In the genomic region with DNA sequence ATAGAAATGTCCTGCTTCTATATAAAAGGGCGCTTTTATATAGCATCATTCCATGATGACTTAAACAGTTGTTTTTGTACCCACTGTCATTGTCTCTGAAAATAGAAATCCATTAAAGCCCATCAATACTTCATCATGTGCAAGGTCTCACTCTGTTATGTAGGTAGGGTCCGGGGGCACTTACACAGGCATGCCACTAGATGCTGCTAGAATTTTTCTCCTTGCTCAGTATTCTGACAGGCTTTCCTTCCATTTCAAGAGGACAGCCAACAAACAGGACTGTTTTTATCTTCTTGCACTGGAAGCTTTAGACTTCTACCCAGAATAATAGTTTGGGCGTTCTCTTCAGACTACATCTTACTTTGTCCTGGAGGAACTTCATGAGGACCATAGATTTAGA, we compare ENCODE assay signal across 8 mouse cellular contexts.
A peak's percentile ranks its signal among the peaks of the same experiment; 100 is the strongest.
DNase-seq lines count a peak whose midpoint lies in the region; ATAC-seq and TF ChIP-seq lines count a peak whose summit lies in the region.
"Had no signal": no experiment of that assay in that cellular context is flagged by ENCODE, and none has a peak within 500 bp of the region (broad histone marks: within the 10 kb centered on the region; RNA-seq: fewer than 3 reads in every experiment).

No protein-coding gene starts in this region.

- no peaks in the 10 kb centered on the region for H3K27me3 ChIP-seq in thymus, adult 2 months (ENCODE audit: control insufficient read depth, insufficient read depth, low read length)

- no peak overlapping the region for H3K4me3 ChIP-seq in cortical plate, adult 2 months (ENCODE audit: insufficient read depth, low read length)
- no peak overlapping the region for H3K4me3 ChIP-seq in thymus, adult 2 months (ENCODE audit: control insufficient read depth, insufficient read depth, low read length)
- H3K4me3 ChIP-seq: myocyte had no signal

- no peak for TF ChIP-seq POLR2A in cortical plate, adult 2 months (IDR thresholded peaks at IDR 0.05; ENCODE audit: extremely low read depth, insufficient read depth, low read length)
- TF ChIP-seq POLR2A in thymus, adult 2 months (IDR thresholded peaks at IDR 0.05; ENCODE audit: control insufficient read depth, extremely low read depth, insufficient read depth, low read length, poor library complexity) = no peak

- WGBS in thymus, adult 2 months = 64% methylated on average over 3 of the region's 3 CpGs

- no peaks in the 10 kb centered on the region for H3K36me3 ChIP-seq in thymus, adult 2 months (ENCODE audit: control insufficient read depth, insufficient read depth, low read length)

- H3K27ac ChIP-seq in cortical plate, adult 2 months (ENCODE audit: insufficient read depth, low read length) = no peak overlapping the region
- no peak overlapping the region for H3K27ac ChIP-seq in thymus, adult 2 months (ENCODE audit: control insufficient read depth, insufficient read depth, low read length)

- H3K4me1 ChIP-seq in cortical plate, adult 2 months (ENCODE audit: control insufficient read depth, insufficient read depth, low read length) = no peaks in the 10 kb centered on the region
- no peaks in the 10 kb centered on the region for H3K4me1 ChIP-seq in thymus, adult 2 months (replicated peaks; ENCODE audit: control insufficient read depth, insufficient read depth, low read length)

- intact Hi-C loops in left cerebral cortex, postnatal 36 days (cut with DNase I) = no loop called here
- intact Hi-C loops in gastrocnemius, postnatal 36 days (cut with DNase I) = no loop called here

- DNase-seq in left cerebral cortex, adult 11 months (ENCODE audit: low spot score) = peak; percentile 10
- no peak for DNase-seq in left cerebral cortex, postnatal 36 days (ENCODE audit: low spot score in 2 of 2)
- peak; percentile 60 for DNase-seq in retina, embryonic 14.5 days (ENCODE audit: low spot score)
- DNase-seq in gastrocnemius, postnatal 36 days = no peak
- DNase-seq in thymus, adult 2 months = no peak

- peak; percentile 56 to 88; a peak in 3 of 4 replicates for ATAC-seq in hematopoietic stem cell, adult 5-6 weeks (replicated peaks in 1 of 2; ENCODE audit: insufficient read depth in 1 of 2, low FRiP score in 2 of 2, low TSS enrichment in 1 of 2, low read depth in 1 of 2, poor library complexity in 2 of 2, severe bottlenecking in 2 of 2)

- TF ChIP-seq CTCF in cortical plate, adult 2 months (IDR thresholded peaks at IDR 0.05; ENCODE audit: extremely low read depth, insufficient read depth, low read length) = peak; percentile 44; the same call in 1 of the 2 replicates
- no peak for TF ChIP-seq CTCF in thymus, adult 2 months (IDR thresholded peaks at IDR 0.05; ENCODE audit: borderline replicate concordance, control insufficient read depth, extremely low read depth, insufficient read depth, low read length, poor library complexity)

Comparison
In these comparisons a context has a peak if more than half of its experiments do, and no peak if none do; other contexts are left out.
1. DNase-seq: peak in left cerebral cortex, adult 11 months (single experiment) and retina, embryonic 14.5 days (single experiment); none in left cerebral cortex, postnatal 36 days (0 of 2), gastrocnemius, postnatal 36 days (0 of 2) and thymus, adult 2 months (single experiment).